Mouse (Mus musculus) hindbrain, postnatal 0 days (tissue): ENCODE measurements around the gene Ssbp4. TPM values are rescaled to one million over a fixed set of nuclear protein-coding genes. Genes with fewer than 3 reads are reported as not detected.

ENCODE experiments used
- ATAC-seq: fragments of 200-750 bp; cut with Nextera tagmentation; 2 replicates; pipeline ENCODE4 v1.8.0; 2017; ENCODE audit warnings: mild to moderate bottlenecking, moderate TSS enrichment, moderate library complexity
- DNase-seq: peaks from one replicate; pipeline ENCODE4 v3.0.0-alpha.2; 2015; ENCODE audit warnings: low spot score
- H3K27ac ChIP-seq: fragments of 300-500 bp; sonication (generic); 2 replicates; pipeline ENCODE4 v1.5.1; 2014; ENCODE audit warnings: mild to moderate bottlenecking
- H3K27me3 ChIP-seq: fragments of 300-500 bp; sonication (generic); 2 replicates; pipeline ENCODE4 v1.6.1; 2014; ENCODE audit warnings: low read length, mixed read lengths; ENCODE audit not compliant: insufficient read depth
- H3K36me3 ChIP-seq: fragments of 300-500 bp; sonication (generic); 2 replicates; pipeline ENCODE4 v1.6.1; 2014; ENCODE audit warnings: low read length, mixed read lengths; ENCODE audit not compliant: insufficient read depth
- H3K4me1 ChIP-seq: fragments of 300-500 bp; sonication (generic); 2 replicates; pipeline ENCODE4 v1.6.1; 2014; ENCODE audit warnings: antibody characterized with exemption, low read length, mixed read lengths; ENCODE audit not compliant: insufficient read depth
- H3K4me2 ChIP-seq: fragments of 300-500 bp; sonication (generic); 2 replicates; pipeline ENCODE4 v1.6.1; 2014; ENCODE audit warnings: low read depth, mild to moderate bottlenecking, low read length, moderate library complexity, mixed read lengths
- H3K4me3 ChIP-seq: fragments of 300-500 bp; sonication (generic); 2 replicates; pipeline ENCODE4 v1.5.1; 2014; ENCODE audit warnings: low read length
- H3K9ac ChIP-seq: fragments of 300-500 bp; sonication (generic); replicated peaks from 2 replicates; pipeline ENCODE4 v1.6.1; 2014; ENCODE audit warnings: mild to moderate bottlenecking, low read length, moderate library complexity, mixed read lengths
- H3K9me3 ChIP-seq: fragments of 300-500 bp; sonication (generic); 2 replicates; pipeline ENCODE4 v1.6.1; 2016; ENCODE audit warnings: low read length, mixed read lengths
- CTCF ChIP-seq: IDR thresholded peaks from 2 replicates; pipeline ENCODE4 v1.5.1; 2016; ENCODE audit warnings: antibody characterized with exemption, control low read depth, low read depth
- WGBS: fragments of 180-500 bp; shearing (Covaris S2); extraction: QIAGEN DNeasy Blood & Tissue Kit; methylation state at CpG from one replicate; pipeline ENCODE4 v1.1.7; 2014; 5-methylcytosine and 5-hydroxymethylcytosine counted together
- polyA plus RNA-seq: library from polyadenylated mRNA; unstranded; fragments of >200 nt; fragmentation: Nextera tagmentation; extraction: Ambion mirVana; gene quantifications from 2 replicates; pipeline ENCODE4 v1.2.1, GENCODE M21; 2015
- total RNA-seq: library from RNA; depleted of rRNA; stranded (reverse); fragments of >200 nt; gene quantifications from 2 replicates; pipeline ENCODE4 v1.2.3, GENCODE M21; 2014; rRNA removed

Ssbp4 gene
- total and polyA plus RNA-seq, 2 experiments from 2014 or later, result 188 to 248 TPM

DNA sequence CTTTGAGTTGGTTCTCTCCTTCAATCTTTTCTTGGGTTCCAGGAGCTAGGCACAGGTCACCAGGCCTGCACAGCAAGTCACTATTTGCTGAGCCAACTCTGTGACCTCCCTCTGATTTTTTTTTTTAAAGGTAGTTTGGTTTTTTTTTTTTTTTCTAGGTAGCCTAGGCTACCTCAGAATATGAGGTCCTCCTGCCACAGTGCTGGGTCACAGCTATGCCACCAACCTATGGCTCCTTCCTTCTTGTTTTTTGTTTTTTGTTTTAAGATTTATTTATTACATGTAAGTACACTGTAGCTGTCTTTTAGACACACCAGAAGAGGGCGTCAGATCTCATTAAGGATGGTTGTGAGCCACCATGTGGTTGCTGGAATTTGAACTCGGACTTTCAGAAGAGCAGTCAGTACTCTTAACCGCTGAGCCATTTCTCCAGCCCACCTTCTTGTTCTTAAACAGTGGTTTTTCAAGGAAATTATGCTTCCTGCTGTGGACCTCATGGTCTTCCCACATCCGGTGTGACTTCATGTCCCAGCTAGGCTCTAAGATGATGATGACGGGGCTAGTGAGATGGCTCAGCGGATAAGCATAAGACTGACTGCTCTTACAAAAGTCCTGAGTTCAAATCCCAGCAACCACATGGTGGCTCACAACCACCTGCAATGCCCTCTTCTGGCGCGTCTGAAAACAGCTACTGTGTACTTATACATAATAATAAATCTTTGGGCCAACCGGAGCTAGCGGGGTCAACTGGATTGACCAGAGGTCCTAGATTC is 59.1 kb downstream of the Ssbp4 start:
- Histone ChIP-seq H3K27ac (no peak overlapping the region), H3K9me3 (no peaks in the 10 kb centered on the region), H3K27me3 (no peaks in the 10 kb centered on the region), H3K4me2 (no peak overlapping the region), H3K36me3 (no peaks in the 10 kb centered on the region), H3K4me3 (no peak overlapping the region), H3K4me1 (peaks cover 16% of the 10 kb centered on the region), H3K9ac (no peak overlapping the region)
- WGBS, result 94% methylated on average over 10 of the region's 10 CpGs
- DNase-seq (no peak), ATAC-seq (no peak)
- TF ChIP-seq CTCF, result no peak

DNA sequence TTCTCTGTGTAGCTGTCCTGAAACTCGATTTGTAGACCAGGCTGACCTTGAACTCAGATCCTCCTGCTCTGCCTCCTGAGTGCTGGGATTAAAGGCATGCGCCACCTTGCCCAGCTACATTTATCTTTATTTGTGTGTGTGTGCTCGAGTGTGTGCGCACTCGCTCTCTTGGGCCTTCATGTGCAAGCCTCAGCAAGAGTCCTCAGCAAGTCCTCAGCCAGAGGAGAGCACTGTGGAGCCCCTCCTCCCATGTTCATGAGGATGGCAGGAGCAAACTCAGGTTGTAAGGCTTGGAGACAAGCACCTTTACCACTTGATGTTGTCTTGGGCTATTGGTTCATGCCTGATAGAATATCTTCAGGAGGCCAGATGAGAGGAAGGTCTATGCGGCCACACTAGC is 60.9 kb downstream of the Ssbp4 start:
- Histone ChIP-seq H3K9ac (no peak overlapping the region), H3K9me3 (no peaks in the 10 kb centered on the region), H3K4me3 (no peak overlapping the region), H3K4me1 (no peaks in the 10 kb centered on the region), H3K27ac (no peak overlapping the region), H3K4me2 (no peak overlapping the region), H3K27me3 (no peaks in the 10 kb centered on the region), H3K36me3 (no peaks in the 10 kb centered on the region)
- WGBS, result 90% methylated on average over 6 of the region's 6 CpGs
- TF ChIP-seq CTCF, result no peak
- no peak for DNase-seq
- ATAC-seq, result no peak

Other genes with a start within 250 kb of the Ssbp4 start
- 0.21 and 0.29 TPM in 2 replicates for gene Comp, start 235.3 kb downstream of the Ssbp4 start, total RNA-seq
- 0.25 and 0.33 TPM in 2 replicates for gene Comp, start 235.3 kb downstream of the Ssbp4 start, polyA plus RNA-seq
- 51.8 and 54.0 TPM in 2 replicates for gene Crtc1, start 169.3 kb downstream of the Ssbp4 start, total RNA-seq
- 31.5 and 39.3 TPM in 2 replicates for gene Crtc1, start 169.3 kb downstream of the Ssbp4 start, polyA plus RNA-seq
- 61.8 and 65.4 TPM in 2 replicates for gene Klhl26, start 131.9 kb downstream of the Ssbp4 start, total RNA-seq
- gene Klhl26, start 131.9 kb downstream of the Ssbp4 start, polyA plus RNA-seq, result 33.6 and 35.8 TPM in 2 replicates
- gene Tmem59l, start 121.5 kb downstream of the Ssbp4 start, total RNA-seq, result 196 and 198 TPM in 2 replicates
- 191 and 205 TPM in 2 replicates for gene Tmem59l, start 121.5 kb downstream of the Ssbp4 start, polyA plus RNA-seq
- 6.5 and 26.7 TPM in 2 replicates for gene Crlf1, start 115.7 kb downstream of the Ssbp4 start, total RNA-seq
- gene Crlf1, start 115.7 kb downstream of the Ssbp4 start, polyA plus RNA-seq, result 16.3 and 17.3 TPM in 2 replicates
- 140 TPM in 2 replicates for gene Rex1bd, start 102.1 kb downstream of the Ssbp4 start, total RNA-seq
- 188 and 190 TPM in 2 replicates for gene Rex1bd, start 102.1 kb downstream of the Ssbp4 start, polyA plus RNA-seq
- gene Uba52, start 98.1 kb downstream of the Ssbp4 start, total RNA-seq, result 510 and 535 TPM in 2 replicates
- 717 and 784 TPM in 2 replicates for gene Uba52, start 98.1 kb downstream of the Ssbp4 start, polyA plus RNA-seq
- 532 and 593 TPM in 2 replicates for gene Fkbp8, start 81.1 kb downstream of the Ssbp4 start, total RNA-seq
- 343 and 360 TPM in 2 replicates for gene Fkbp8, start 81.1 kb downstream of the Ssbp4 start, polyA plus RNA-seq
- gene Kxd1, start 80.9 kb downstream of the Ssbp4 start, total RNA-seq, result 48.7 and 56.8 TPM in 2 replicates
- gene Kxd1, start 80.9 kb downstream of the Ssbp4 start, polyA plus RNA-seq, result 53.8 and 56.6 TPM in 2 replicates
- gene Ell, start 69.4 kb downstream of the Ssbp4 start, total RNA-seq, result 15.6 and 16.7 TPM in 2 replicates
- gene Ell, start 69.4 kb downstream of the Ssbp4 start, polyA plus RNA-seq, result 10.0 and 10.8 TPM in 2 replicates
- 152 and 207 TPM in 2 replicates for gene Isyna1, start 14.5 kb downstream of the Ssbp4 start, total RNA-seq
- gene Isyna1, start 14.5 kb downstream of the Ssbp4 start, polyA plus RNA-seq, result 99.3 and 113 TPM in 2 replicates
- gene Lrrc25, start 7.3 kb upstream of the Ssbp4 start, total RNA-seq, result 0.65 and 3.3 TPM in 2 replicates
- gene Lrrc25, start 7.3 kb upstream of the Ssbp4 start, polyA plus RNA-seq, result 1.3 and 1.5 TPM in 2 replicates
- 1.7 TPM in 1 of 2 replicates, not detected in the other for gene Gdf15, start 23.6 kb upstream of the Ssbp4 start, total RNA-seq
- 0.25 and 0.41 TPM in 2 replicates for gene Gdf15, start 23.6 kb upstream of the Ssbp4 start, polyA plus RNA-seq
- 65.7 and 68.4 TPM in 2 replicates for gene Pgpep1, start 51.5 kb upstream of the Ssbp4 start, total RNA-seq
- 44.2 and 56.5 TPM in 2 replicates for gene Pgpep1, start 51.5 kb upstream of the Ssbp4 start, polyA plus RNA-seq
- gene Lsm4, start 64.4 kb upstream of the Ssbp4 start, total RNA-seq, result 301 and 453 TPM in 2 replicates
- gene Lsm4, start 64.4 kb upstream of the Ssbp4 start, polyA plus RNA-seq, result 188 and 190 TPM in 2 replicates
- gene Jund, start 90.1 kb upstream of the Ssbp4 start, total RNA-seq, result 486 and 650 TPM in 2 replicates
- 90.4 and 96.3 TPM in 2 replicates for gene Jund, start 90.1 kb upstream of the Ssbp4 start, polyA plus RNA-seq
- gene Iqcn, start 94.6 kb upstream of the Ssbp4 start, total RNA-seq, result 0.05 and 0.18 TPM in 2 replicates
- 0.05 and 0.08 TPM in 2 replicates for gene Iqcn, start 94.6 kb upstream of the Ssbp4 start, polyA plus RNA-seq
- not detected in 2 replicates for gene Gm3336, start 109.7 kb upstream of the Ssbp4 start, total RNA-seq
- gene Gm3336, start 109.7 kb upstream of the Ssbp4 start, polyA plus RNA-seq, result not detected in 2 replicates
- 0.26 and 0.72 TPM in 2 replicates for gene Pde4c, start 114.8 kb upstream of the Ssbp4 start, total RNA-seq
- 0.20 and 0.31 TPM in 2 replicates for gene Pde4c, start 114.8 kb upstream of the Ssbp4 start, polyA plus RNA-seq
- gene Rab3a, start 145.8 kb upstream of the Ssbp4 start, total RNA-seq, result 610 and 693 TPM in 2 replicates
- 693 and 724 TPM in 2 replicates for gene Rab3a, start 145.8 kb upstream of the Ssbp4 start, polyA plus RNA-seq
- 37.2 and 53.9 TPM in 2 replicates for gene Mpv17l2, start 152.1 kb upstream of the Ssbp4 start, total RNA-seq
- gene Mpv17l2, start 152.1 kb upstream of the Ssbp4 start, polyA plus RNA-seq, result 56.1 and 63.3 TPM in 2 replicates
- gene Pik3r2, start 167.8 kb upstream of the Ssbp4 start, total RNA-seq, result 162 and 176 TPM in 2 replicates
- 101 and 103 TPM in 2 replicates for gene Pik3r2, start 167.8 kb upstream of the Ssbp4 start, polyA plus RNA-seq
- 35.2 and 42.1 TPM in 2 replicates for gene Mast3, start 196.2 kb upstream of the Ssbp4 start, total RNA-seq
- gene Mast3, start 196.2 kb upstream of the Ssbp4 start, polyA plus RNA-seq, result 16.2 and 16.7 TPM in 2 replicates
- gene Il12rb1, start 199.6 kb upstream of the Ssbp4 start, total RNA-seq, result not detected in 2 replicates
- not detected in 2 replicates for gene Il12rb1, start 199.6 kb upstream of the Ssbp4 start, polyA plus RNA-seq
- gene Arrdc2, start 230.8 kb upstream of the Ssbp4 start, total RNA-seq, result 12.1 and 17.1 TPM in 2 replicates
- gene Arrdc2, start 230.8 kb upstream of the Ssbp4 start, polyA plus RNA-seq, result 4.6 and 4.9 TPM in 2 replicates